Mouse (Mus musculus): ENCODE data around the gene Stat4.
A peak's percentile ranks its signal among the peaks of the same experiment; 100 is the strongest.

DNA sequence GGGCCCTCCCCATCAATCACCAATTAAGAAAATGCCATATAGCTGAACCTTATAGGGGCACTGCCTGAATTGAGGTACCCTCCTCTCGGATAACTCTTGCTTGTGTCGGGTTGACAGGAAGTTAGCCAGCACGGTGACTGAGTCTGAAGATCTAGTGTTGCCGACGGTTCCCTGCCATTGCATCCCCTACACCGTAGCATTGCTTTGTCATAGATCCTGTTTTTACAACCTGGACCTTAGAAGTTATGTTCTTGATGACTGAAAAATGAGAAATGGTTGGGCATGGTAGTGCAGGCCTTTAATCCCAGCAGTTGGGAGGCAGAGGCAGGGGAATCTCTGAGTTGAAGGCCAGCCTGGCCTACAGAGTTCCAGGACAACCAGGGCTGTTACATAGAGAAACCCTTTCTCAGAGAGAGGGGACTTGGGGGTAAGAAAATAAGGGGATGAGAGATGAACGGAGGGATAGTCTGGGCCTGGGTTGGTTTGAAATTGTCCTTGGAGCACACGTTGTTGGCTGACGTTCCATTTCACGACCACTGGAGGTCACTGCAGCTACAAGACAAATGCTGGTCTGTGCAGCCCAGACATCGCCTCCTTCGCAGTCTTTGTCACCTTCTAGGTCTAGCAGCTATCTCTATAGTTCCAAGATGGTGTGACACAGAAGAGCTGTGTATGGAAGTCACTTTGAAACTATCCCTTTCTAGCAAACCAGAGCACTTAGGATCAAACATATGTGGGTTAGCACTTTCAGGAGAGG is 159.4 kb downstream of the Stat4 start:
- peak; percentile 44; the same call in 1 of the 2 replicates for TF ChIP-seq CTCF (IDR thresholded peaks at IDR 0.05; ENCODE audit: extremely low read depth, insufficient read length, insufficient replicate concordance, low read depth, low read length)
- no peak for TF ChIP-seq POLR2A (IDR thresholded peaks at IDR 0.05; ENCODE audit: low read depth, low read length)

All from small intestine, adult 2 months (tissue).